Mouse (Mus musculus): Measurements from ENCODE around the gene Atp8b5. TPM values are rescaled to one million over a fixed set of nuclear protein-coding genes. Genes with fewer than 3 reads are reported as not detected.

Gene Atp8b5
- under 1 TPM in 1 of 4 experiments, not detected in 3; 0.09 TPM for total RNA-seq (2022)

DNA sequence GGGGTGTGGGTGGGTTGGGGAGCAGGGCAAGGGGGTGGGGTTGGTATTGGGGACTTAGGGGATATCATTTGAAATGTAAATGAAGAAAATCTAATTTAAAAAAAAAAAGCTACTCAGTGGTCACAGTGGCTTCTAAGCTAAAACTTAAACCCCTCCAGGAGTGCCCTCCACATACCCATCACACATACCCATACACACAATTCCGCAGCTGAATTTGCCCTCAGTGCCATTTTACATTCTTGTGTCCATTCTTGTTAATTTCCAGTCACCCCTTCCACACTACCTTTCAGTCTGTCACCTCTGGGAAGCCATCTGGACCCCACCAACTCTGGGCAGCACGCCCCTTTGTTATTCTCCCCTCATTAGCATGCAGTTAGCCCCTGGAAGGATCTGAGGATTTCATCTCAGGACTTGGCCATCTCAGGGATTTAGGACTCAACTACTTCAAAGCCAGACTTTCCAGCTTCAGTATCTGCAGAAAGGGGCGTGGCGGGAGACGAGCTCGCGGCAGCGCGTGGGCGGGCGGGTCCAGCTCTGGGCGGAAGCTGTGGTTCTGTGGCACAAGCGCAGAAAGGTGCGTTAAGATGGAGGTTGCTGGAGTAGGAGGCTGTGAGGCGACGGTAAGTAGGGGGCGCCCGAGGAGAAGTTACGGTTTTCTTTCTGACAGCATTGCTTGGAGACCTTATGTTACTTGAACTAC is at the start of gene Atp8b5:
Gene Atp8b5, plus strand, starts transcription at position 537 of the 700 bp plus-strand sequence.
- peak; percentile 78 for DNase-seq (ENCODE audit: low spot score)

DNA sequence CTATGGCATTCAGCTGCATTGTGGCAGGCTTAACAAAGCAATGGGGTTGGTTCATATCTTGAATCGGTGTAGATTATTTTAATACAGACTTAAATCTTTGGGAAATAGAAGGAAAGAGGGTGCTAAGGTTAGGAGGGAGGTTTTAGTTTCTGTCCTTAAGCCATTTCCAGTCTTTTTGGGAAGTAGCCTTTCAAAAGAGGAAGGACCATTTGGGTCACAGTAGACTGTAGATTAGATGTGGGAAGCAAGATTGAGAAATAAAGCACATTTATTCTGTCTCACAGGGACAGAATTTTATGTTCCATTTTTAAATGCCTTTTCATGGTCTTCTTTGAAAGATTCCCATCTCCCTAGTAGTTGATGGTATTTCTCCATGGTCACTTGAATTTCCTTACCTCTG is 49.0 kb upstream of the Atp8b5 start:
- no peak for DNase-seq (ENCODE audit: low spot score)

DNA sequence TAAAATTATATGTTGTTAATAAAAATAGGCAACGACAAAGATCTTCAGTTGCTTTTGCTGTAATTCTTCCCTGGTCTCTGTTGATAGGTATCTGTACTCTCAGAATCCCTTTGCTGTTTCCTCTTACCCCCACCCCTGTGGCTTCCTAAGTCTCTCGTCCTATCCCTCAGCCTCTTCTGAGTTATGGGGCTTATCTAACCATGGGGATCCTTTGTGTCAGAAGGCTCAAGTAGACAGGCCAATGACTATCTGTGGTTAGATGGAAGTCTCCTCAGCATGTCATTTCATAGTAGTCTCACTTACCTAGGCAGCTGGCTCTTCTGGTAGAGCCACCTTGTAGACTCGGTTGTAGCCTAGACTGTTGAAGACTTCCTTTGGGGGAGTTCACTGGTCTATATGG is 35.1 kb upstream of the Atp8b5 start:
- no peak for DNase-seq (ENCODE audit: low spot score)

DNA sequence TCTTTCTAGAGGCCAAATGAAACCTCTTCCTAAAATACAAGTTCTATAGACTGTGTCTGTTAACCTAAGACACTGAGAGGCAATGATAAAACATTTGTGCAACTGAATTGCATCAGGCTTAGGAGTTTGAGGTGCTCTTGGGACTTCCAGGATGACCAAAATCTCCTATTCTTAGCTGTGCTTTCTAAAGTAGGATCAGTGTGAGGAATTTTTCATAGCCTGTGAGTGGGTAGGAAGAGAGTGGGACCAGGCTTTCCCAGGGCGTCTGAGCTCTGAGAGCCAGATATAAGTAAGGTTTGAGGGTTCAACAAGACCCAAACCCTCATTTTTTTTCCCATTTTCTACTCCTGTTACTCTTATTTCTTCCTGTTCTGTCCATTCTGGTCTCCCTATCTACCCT is 34.0 kb upstream of the Atp8b5 start:
- no peak for DNase-seq (ENCODE audit: low spot score)

DNA sequence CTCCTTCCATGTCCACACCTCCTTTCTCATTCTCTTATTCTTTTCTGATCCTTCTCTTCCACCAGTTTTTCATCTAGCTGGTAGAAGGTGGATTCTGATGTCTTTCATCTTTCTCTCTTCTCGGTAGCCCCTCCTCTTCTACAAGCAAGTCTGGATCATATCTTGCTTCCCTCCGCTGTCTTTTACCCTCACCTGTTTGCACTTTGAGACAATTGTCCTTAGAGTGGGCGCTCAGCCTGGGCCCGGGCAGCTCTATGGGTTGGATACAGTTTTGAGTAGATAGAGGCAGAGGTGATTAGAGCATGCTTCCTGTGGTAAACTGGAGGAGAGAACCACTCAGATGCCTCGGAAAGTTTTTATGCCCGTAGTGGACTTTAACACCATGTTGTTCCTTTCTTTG is 33.5 kb upstream of the Atp8b5 start:
- DNase-seq (ENCODE audit: low spot score), result no peak

DNA sequence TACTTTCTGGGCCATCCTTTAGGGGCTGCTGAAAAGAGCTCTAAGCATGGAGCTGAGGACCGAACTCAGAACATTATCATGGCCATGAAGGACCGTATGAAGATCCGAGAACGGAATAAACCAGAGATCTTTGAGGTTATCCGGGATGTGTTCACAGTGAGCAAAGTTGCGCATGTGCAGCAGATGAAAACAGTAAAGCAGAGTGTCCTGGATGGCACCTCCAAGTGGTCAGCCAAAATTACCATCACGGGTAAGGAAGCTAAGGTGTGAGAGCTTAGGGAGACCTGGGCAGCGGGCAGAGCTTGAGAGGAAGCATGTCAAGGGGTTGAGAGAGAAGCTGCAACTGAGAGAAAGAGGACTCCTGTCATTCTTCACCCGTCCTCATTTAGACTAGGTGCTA is 30.1 kb upstream of the Atp8b5 start:
- no peak for DNase-seq (ENCODE audit: low spot score)

DNA sequence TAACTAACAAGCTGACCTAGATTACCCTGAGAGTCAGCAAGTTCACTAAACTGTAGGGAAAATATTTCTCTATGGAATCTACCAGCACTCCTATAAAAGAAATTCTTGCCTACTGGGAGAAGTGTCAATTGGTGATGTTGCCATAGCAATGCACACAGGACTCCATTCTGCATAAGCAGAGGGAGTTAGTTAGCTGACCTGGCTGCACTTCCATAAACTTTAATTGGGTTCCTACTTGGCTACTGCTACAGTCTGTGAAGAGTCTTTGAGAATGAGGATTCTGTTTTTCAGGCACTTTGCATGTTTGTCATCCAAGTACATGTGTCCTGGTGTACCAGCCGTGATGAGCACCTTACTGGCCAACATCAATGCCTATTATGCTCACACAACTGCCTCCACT is 26.2 kb upstream of the Atp8b5 start:
- DNase-seq (ENCODE audit: low spot score), result no peak

DNA sequence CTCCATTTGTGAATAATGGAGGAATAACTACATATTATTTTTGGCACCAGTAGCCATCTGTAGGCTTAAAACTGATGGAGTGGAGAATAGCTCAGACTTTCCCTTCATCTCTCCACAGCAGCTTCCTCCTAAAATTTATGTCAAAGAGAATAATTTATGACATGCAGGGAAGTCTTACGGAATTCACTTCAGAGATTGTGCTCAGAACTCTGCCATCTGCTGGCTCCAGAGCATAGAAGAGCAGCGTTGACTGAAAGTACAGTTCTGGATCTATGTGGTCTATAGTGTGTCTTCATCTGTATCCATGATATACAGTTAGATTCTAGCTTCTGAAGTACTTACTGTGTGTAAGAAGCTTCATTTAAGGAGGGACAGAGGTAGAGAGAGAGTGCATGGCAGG is 22.9 kb upstream of the Atp8b5 start:
- no peak for DNase-seq (ENCODE audit: low spot score)

DNA sequence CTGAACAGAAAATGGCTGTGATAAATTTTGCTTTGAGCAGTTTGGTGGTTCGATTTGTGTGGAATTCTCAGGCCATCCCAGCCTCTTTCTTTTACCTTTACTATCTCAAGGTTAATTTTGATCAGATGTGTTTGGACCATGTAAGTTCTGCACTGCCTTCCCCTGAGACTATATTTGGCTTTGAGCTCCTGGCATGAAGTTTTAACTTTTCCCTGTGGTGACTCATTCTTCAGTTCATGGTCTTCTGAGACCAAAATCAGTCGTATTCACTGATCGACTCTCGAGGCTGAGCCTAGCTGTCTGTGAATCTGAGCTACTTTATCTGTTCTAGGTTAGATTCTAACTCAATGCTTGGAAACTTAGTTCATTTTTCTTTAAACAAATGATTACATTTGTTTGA is 21.2 kb upstream of the Atp8b5 start:
- DNase-seq (ENCODE audit: low spot score), result no peak

DNA sequence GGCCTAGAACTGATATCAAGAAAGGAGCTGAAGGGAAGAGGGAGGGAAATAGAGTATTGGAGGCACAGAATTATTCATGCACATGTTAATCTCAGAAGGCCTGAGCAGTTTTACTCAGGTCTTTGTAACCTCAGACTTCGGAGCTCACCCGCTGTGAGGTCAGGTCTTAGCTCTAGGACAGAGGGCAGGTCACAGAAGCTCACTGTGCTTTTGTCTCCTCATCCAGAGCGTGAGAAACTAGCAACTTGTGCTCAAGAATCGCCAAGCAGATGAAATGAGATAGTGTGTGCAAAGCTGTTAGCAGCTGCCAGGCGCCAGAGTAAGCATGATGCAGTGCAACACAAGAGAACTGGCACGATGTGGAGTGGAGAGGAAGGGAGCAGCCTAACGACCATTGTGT is 18.9 kb upstream of the Atp8b5 start:
- no peak for DNase-seq (ENCODE audit: low spot score)

DNA sequence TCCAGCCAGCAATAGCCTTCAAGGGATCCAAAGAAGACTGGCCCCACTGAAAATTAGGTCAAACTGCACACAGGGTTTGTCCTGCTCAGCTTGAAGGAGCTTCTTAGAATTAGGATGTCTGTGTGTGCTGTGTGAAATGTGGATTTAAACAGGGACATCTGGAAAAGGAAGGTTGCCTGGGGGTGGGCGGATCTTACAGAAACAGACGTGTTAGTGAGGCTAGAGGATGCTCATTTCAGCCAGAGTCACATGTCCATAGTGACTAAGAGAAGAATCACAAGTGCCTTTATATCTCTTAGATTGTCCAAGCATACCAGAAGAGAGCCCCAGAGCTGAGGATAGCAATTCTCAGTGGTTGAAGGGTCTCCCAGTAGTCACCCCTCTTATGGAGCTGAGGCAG is 18.1 kb upstream of the Atp8b5 start:
- no peak for DNase-seq (ENCODE audit: low spot score)

DNA sequence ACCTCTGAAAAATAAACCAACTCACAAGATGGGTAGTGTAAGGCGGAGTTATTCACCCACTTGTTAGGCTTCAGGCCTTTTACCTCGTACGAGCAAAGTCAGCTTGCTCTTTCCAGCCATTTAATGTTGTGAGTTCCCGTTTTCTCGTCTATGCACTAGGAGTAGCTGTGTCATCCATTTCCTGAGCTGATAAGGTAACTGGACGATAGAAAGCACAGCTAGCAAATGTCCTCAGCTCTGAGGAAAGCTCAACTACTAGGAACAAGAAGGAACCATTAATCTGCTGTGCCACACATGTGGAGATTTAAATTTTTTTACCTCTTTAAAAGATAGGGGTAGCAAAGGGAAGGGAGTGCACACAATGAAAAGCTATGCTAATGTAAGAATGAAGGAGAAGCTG is 15.7 kb upstream of the Atp8b5 start:
- DNase-seq (ENCODE audit: low spot score), result no peak

DNA sequence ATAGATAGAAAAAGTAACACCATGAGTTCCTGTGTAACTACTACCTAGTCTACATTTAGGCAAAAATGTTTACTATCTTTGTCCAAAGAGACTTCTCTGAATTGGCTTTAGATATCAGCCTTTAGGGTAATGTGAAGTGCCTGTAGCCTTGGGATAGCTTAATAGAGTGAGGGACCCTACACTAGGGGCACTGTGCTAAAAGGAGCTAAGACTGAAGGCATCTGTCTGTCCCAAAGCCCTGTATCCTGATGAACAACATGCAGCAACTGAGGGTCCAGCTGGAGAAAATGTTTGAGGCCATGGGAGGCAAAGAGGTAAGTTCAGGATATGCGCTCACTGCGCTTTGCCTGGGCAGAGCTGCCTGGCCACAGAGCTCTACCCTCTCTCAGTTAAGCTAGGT is 9.9 kb upstream of the Atp8b5 start:
- no peak for DNase-seq (ENCODE audit: low spot score)

DNA sequence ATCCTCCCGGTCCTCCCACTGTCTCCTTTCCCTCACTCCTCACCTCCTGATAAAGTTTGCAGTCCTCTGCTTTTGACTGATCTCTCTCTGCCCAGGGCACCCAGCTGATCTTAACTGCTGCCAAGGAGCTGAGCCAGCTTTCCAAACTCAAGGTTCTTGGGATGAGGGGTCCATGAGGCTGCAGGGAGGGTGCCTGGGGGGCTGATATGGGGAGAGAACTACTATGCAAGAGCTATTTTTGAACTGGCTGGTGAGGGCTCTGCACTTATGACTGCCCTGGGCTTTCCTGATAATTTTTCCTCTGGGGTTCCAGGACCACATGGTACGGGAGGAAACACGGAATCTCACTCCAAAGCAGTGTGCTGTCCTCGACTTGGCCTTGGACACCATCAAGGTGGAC is 8.4 kb upstream of the Atp8b5 start:
- no peak for DNase-seq (ENCODE audit: low spot score)

DNA sequence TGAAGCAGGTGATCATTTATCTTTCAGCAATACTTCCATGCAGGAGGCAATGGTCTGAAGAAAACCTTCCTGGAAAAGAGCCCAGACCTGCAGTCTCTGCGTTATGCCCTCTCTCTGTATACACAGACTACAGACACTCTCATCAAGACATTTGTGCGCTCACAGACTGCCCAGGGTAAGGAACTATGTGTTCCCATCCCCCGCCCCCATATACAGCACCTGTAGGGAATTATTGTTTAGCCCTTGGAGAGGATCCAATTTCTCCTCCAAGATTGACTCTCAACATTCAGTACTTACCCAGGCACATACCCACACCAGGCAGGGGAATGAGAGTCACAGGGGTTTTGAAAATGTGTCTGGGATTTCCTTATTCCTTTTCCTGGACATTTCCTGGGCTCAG is 7.5 kb upstream of the Atp8b5 start:
- DNase-seq (ENCODE audit: low spot score), result no peak

DNA sequence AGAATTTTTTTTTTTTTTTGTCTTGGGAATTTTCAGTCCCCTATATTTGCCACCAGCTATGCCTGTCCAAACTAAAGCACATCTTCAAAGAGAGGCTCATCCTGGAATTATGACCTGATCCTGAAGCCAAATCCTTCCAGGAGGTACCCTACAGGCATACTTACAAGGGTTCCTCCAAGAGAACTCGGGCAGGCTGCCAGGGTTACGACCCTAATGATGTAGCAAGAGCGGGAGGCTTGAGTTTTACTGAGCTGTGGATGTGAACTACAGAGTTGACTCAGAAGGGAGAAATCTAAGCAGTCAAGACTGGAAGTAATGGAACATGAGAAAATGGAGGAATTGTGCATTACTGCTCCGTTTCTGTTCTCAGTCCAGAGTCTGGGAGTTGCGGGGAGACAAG is 6.9 kb upstream of the Atp8b5 start:
- DNase-seq (ENCODE audit: low spot score), result no peak

DNA sequence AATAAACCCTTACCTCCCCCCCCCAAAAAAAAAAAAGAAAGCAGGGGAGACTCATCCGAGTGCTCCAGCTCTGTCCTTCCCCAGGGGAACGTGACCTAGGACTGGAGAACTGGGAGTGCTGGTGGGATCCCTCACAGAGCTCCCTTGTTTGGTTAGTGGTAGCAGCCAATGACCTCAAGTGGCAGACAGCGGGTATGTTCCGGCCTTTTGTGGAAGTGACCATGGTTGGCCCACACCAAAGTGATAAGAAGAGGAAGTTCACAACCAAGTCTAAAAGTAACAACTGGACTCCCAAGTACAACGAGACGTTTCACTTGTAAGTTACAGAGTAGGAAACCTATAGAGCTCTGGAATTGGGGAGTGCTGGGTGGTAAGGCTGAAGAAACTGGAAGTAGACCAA is 4.1 kb upstream of the Atp8b5 start:
- DNase-seq (ENCODE audit: low spot score), result peak; percentile 17

DNA sequence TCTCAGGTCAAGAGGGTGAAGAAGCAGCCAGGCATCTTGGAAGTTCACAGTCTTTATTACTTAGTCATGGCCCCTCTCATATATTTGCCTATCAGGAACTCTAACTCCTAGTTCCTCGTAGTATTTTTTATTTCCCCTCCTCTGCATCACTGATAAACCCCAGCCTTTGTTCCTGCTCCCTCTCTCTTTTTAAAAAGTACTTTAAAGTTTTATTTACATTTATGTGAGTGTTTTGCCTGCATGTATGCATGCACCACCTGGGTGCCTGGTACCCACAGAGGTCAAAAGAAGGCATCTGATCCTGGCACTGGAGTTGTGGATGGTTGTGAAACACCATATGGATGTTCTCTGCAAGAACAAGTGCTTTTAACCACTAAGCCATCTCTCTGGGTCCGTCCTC is 813 bp upstream of the Atp8b5 start:
- DNase-seq (ENCODE audit: low spot score), result no peak

DNA sequence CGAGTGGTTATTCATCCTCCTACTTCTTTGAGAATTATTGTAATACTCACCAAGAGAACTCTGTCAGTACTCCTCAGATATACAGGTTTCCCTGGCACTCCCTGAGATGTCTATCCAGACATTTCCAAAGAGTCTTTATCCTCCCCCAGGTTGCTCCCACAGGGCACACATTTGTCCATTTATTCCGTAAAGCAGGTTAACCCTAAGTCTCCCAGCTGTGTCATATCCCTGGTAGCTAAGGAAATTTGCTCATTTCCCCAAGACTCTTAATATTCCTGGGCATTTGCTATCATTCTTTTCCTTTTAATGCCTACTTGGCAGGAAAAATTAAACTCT is 332 bp downstream of the Atp8b5 start:
- DNase-seq (ENCODE audit: low spot score), result no peak

DNA sequence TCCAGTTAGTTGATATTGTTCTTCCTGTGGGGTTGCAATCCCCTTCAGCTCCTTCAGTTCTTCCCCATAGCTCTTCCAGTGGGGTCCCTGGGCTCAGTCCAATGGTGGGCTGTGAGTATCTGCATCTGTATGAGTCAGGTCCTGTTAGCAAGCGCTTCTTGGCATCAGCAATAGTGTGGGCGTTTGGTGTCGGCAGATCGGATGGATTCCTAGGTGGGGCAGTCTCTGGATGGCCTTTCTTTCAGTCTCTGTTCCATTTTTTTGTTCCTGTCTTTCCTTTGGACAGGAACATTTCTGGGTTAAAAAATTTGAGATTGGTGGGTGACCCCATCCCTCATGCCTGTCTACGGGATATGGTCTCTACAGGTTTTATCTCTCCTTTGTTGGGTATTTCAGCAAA is 18.5 kb downstream of the Atp8b5 start:
- no peak for DNase-seq (ENCODE audit: low spot score)

DNA sequence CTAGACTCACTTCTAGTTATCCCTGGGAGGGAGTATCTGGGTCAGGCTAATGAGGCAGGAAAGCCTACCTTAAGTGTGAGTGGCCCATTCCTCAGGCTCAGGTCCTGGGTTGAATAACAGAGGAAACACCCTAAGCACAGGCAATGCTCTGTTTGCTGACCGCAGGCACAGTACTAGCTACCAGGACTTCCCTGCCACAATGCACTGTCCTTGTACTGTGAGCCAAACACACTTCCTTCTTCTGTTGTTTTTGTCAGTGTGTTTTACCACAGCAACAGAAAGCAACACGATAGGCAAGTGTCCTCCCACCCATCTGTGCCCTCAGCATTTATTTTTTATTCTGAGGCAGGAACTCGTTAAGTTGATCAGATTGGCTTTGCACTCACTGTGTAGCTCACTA is 20.3 kb downstream of the Atp8b5 start:
- DNase-seq (ENCODE audit: low spot score), result no peak

DNA sequence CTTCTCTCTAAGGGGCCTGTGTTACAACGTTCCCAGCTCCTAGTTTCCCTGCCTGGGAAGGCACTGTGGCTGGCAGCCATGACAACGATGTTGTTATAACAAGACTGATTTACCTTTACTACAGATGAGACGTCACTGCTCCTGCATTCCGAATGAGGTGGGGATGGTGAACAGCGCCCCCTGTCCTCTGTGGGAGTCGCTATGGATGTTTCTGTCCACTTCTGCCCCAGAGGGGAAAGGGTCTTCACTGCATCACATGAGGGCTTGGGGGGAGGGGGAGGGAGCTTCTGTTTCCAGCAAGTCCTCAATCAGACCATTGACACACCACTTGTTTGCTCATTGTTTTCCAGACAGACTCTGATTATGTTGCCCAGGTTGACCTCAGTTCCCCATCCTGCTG is 27.0 kb downstream of the Atp8b5 start:
- no peak for DNase-seq (ENCODE audit: low spot score)

DNA sequence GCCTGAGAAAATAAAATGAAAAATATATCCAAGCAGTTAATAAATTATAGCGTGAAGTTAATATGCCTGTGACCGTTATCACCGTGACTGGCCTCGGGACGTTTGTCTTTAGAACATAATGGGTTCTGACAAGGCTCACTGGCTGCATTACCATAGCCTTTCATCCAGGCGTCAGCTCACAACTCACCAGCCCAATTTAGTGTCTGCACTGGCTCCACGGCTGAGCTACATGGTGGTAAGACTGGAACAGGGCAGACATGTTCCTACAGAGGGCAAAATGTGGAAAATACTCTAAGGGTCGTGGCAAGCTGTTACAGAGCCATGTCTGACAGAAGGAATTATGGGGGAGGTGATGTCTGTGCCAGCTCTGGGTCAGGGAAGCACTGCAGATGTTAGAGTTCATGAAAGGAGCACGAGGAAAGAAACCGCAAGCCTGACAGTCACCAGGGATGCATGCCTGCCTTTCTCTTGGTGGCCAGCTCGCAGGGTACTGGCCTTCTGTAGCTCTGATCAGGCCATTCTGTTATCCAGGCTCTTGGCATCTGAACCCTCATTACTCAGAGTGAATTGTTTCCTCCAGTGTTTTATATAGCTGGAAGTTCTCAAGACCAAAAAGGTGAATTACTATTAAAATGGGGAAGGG is 42.9 kb downstream of the Atp8b5 start:
- no peak for DNase-seq (ENCODE audit: low spot score)

DNA sequence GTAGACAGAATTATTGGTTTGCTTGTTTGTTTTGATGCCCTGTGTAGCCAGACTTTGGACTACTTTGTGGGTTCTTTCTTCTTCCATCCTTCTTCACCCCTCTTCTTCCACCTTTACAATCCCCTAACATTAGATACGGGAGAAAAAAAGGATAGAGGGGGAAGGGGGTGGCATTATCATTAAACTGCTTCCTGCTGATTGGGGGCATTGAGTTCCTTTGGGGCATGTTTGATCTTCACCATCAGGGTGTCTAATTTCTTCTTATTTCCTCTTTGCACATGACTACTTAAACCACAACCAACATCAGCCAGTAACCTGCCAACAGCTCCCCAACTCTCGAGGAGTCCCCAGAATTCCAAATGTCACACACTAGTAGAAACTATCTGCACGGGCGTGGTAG is 54.6 kb downstream of the Atp8b5 start:
- DNase-seq (ENCODE audit: low spot score), result no peak
